Comparison of ENCODE assay signal across 8 mouse cellular contexts in the genomic region with DNA sequence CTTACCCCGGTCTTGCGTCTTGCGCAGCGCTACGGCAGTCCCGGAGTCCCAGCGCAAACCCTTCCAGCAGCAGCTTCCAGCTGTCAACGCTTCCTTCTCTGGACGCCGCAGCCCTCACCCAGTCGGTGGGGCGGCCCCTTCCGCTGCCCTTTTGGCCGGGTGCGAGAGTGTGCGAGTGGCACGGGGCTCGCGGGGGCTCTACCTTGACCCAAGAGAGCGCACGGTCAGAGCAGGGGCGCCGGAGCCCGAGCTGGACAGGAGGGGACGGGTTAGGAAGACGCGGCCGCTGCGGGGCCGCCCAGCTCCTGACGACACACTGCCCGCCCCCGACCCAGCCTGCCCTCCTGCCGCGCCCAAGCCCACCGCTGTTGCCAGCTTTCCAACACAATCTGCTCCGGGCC. TPM values are rescaled to one million over a fixed set of nuclear protein-coding genes. Genes with fewer than 3 reads are reported as not detected.
DNase-seq lines count a peak whose midpoint lies in the region; ATAC-seq and TF ChIP-seq lines count a peak whose summit lies in the region.

No protein-coding gene starts in this region.

- WGBS in forebrain, embryonic 16.5 days: 0% methylated on average over 25 of the region's 37 CpGs
- WGBS in macrophage (ENCODE audit: missing documents): under 1% methylated on average over 37 of the region's 37 CpGs

- in situ Hi-C loops in ES-E14 (cut with MboI; ENCODE audit: low sequenced_read_pairs in 2 of 2, unreplicated experiment in 2 of 2): no loop called here

- peak overlapping the region; percentile 93 for H3K4me2 ChIP-seq in forebrain, embryonic 16.5 days (ENCODE audit: low read length)

- H3K27ac ChIP-seq in ES-E14 (ENCODE audit: insufficient read depth, low read depth, low read length, poor library complexity, severe bottlenecking): 0 out of 2 replicates have a peak overlapping the region, but pooled peaks have one; percentile 23
- no peak overlapping the region for H3K27ac ChIP-seq in forebrain, embryonic 16.5 days (ENCODE audit: low read length)
- H3K27ac ChIP-seq in left cerebral cortex, adult 2 months: peak overlapping the region; percentile 54
- no peak overlapping the region for H3K27ac ChIP-seq in macrophage

- peaks cover 14 to 17% of the 10 kb centered on the region in 2 experiments for H3K4me1 ChIP-seq in ES-E14 (ENCODE audit: control insufficient read depth in 2 of 2, insufficient read depth in 2 of 2, low read length in 2 of 2, poor library complexity in 1 of 2)
- peaks cover 18% of the 10 kb centered on the region for H3K4me1 ChIP-seq in forebrain, embryonic 16.5 days (replicated peaks; ENCODE audit: control insufficient read depth, insufficient read depth, low read length)

- TF ChIP-seq CTCF in left cerebral cortex, adult 2 months (IDR thresholded peaks at IDR 0.05): no peak

- ATAC-seq in cerebellum, adult (ENCODE audit: insufficient number of reproducible peaks, low FRiP score, low TSS enrichment): peak; percentile 50; the same call in 1 of the 2 replicates
- ATAC-seq in forebrain, embryonic 16.5 days: no peak

- H3K79me2 ChIP-seq in macrophage (ENCODE audit: inconsistent target): peaks cover 9% of the 10 kb centered on the region

- H3K36me3 ChIP-seq in ES-E14 (ENCODE audit: control insufficient read depth, insufficient read depth, low read length, poor library complexity, severe bottlenecking): no peaks in the 10 kb centered on the region
- H3K36me3 ChIP-seq in forebrain, embryonic 16.5 days (ENCODE audit: control insufficient read depth, insufficient read depth): no peaks in the 10 kb centered on the region
- H3K36me3 ChIP-seq in macrophage (ENCODE audit: inconsistent target): no peaks in the 10 kb centered on the region

- H3K9me3 ChIP-seq in ES-E14 (ENCODE audit: control insufficient read depth, insufficient read depth, low read depth, low read length): no peaks in the 10 kb centered on the region
- H3K9me3 ChIP-seq in forebrain, embryonic 16.5 days (ENCODE audit: control insufficient read depth, low read length): no peaks in the 10 kb centered on the region

- peak overlapping the region; percentile 80 for H3K9ac ChIP-seq in ES-E14 (ENCODE audit: insufficient read depth, low read depth, low read length, poor library complexity, severe bottlenecking)
- H3K9ac ChIP-seq in forebrain, embryonic 16.5 days (replicated peaks; ENCODE audit: low read depth, low read length): peak overlapping the region; percentile 72

- intact Hi-C loops in heart, postnatal 36 days (cut with DNase I): no loop called here
- intact Hi-C loops in left cerebral cortex, adult 2 months (cut with DNase I): no loop called here

- H3K27me3 ChIP-seq in forebrain, embryonic 16.5 days (replicated peaks; ENCODE audit: control insufficient read depth, insufficient read depth, low read length): peaks cover 18% of the 10 kb centered on the region

- H3K4me3 ChIP-seq in ES-E14 (ENCODE audit: insufficient read depth in 1 of 2, low read depth in 1 of 2, low read length in 2 of 2, poor library complexity in 1 of 2, severe bottlenecking in 1 of 2): peak overlapping the region; percentile 82 to 89
- H3K4me3 ChIP-seq in forebrain, embryonic 16.5 days (replicated peaks; ENCODE audit: low read length): peak overlapping the region; percentile 59
- peak overlapping the region; percentile 83 for H3K4me3 ChIP-seq in left cerebral cortex, adult 2 months
- H3K4me3 ChIP-seq in macrophage (ENCODE audit: inconsistent target): peak overlapping the region; percentile 75

- DNase-seq in ES-E14 (ENCODE audit: low read depth, low spot score): no peak
- peak; percentile 67 to 86 for DNase-seq in heart, postnatal 36 days
- DNase-seq in left cerebral cortex, adult 2 months (ENCODE audit: extremely low spot score in 1 of 2, low spot score in 2 of 2): peak; percentile 44 to 50
- DNase-seq in right cerebral cortex, postnatal 14 days: peak; percentile 28
- DNase-seq in yolk sac, embryonic 10.5 days (ENCODE audit: low spot score): peak; percentile 73

TF ChIP-seq in ES-E14, 5 proteins besides CTCF, POLR2A, EP300 and RAD21:
- no peak for TF ChIP-seq ZC3H11A (IDR thresholded peaks at IDR 0.05; ENCODE audit: borderline replicate concordance, low read depth, low read length)
TF ChIP-seq in ES-E14: peak in this region for 0.

RNA-seq across cellular contexts. Expression of gene Dgka, which starts 0.9 kb away (rescaled TPM):
- 11.9 and 19.3 TPM in 2 replicates for total RNA-seq in ES-E14 (2012; rRNA removed)
- polyA plus RNA-seq in forebrain, embryonic 16.5 days (2015; fragmentation: Nextera tagmentation; extraction: Ambion mirVana): 4.6 and 5.1 TPM in 2 replicates
- total RNA-seq in heart, postnatal 36 days (2021): 10 to 100 TPM; 11.5 to 12.8 TPM
- total RNA-seq in left cerebral cortex, adult 2 months (2021): 1 to 10 TPM; 7.4 to 7.9 TPM
- total RNA-seq in macrophage (2018; cell fraction: chromatin; rRNA removed): 100 to 1,000 TPM in 1 of 26 experiments, 10 to 100 TPM in 17, 1 to 10 TPM in 8; 4.1 to 123 (median 12.0) TPM
- total RNA-seq in macrophage (2018; cell fraction: cytosol; rRNA removed): 1 to 10 TPM; 2.4 to 8.6 (median 4.7) TPM
- total RNA-seq in macrophage (2018; cell fraction: nucleus; rRNA removed): 10 to 100 TPM in 9 of 26 experiments, 1 to 10 TPM in 17; 3.6 to 77.8 (median 8.2) TPM
- 3.4 to 9.7 TPM (median 7.0 TPM) in 3 replicates for polyA plus RNA-seq in macrophage (2018)

RNA-seq across cellular contexts. Expression of gene Pym1, which starts 3.9 kb away (rescaled TPM):
- total RNA-seq in ES-E14 (2012; rRNA removed): 71.7 and 78.6 TPM in 2 replicates
- polyA plus RNA-seq in forebrain, embryonic 16.5 days (2015; fragmentation: Nextera tagmentation; extraction: Ambion mirVana): 37.9 and 43.6 TPM in 2 replicates
- 1 to 10 TPM; 7.8 to 9.7 TPM for total RNA-seq in heart, postnatal 36 days (2021)
- total RNA-seq in left cerebral cortex, adult 2 months (2021): 10 to 100 TPM; 27.1 to 27.8 TPM
- total RNA-seq in macrophage (2018; cell fraction: chromatin; rRNA removed): 10 to 100 TPM in 19 of 26 experiments, 1 to 10 TPM in 7; 4.0 to 21.2 (median 12.8) TPM
- 10 to 100 TPM; 16.7 to 36.5 (median 27.7) TPM for total RNA-seq in macrophage (2018; cell fraction: cytosol; rRNA removed)
- total RNA-seq in macrophage (2018; cell fraction: nucleus; rRNA removed): 10 to 100 TPM in 21 of 26 experiments, 1 to 10 TPM in 5; 7.1 to 28.6 (median 18.6) TPM
- 23.3 to 27.6 TPM (median 27.0 TPM) in 3 replicates for polyA plus RNA-seq in macrophage (2018)

RNA-seq across cellular contexts. Expression of gene Cdk2, which starts 39.0 kb away (rescaled TPM):
- 40.7 and 43.5 TPM in 2 replicates for total RNA-seq in ES-E14 (2012; rRNA removed)
- 29.7 and 37.8 TPM in 2 replicates for polyA plus RNA-seq in forebrain, embryonic 16.5 days (2015; fragmentation: Nextera tagmentation; extraction: Ambion mirVana)
- total RNA-seq in heart, postnatal 36 days (2021): 10 to 100 TPM; 13.8 to 13.9 TPM
- total RNA-seq in left cerebral cortex, adult 2 months (2021): 1 to 10 TPM; 2.2 to 2.6 TPM
- total RNA-seq in macrophage (2018; cell fraction: chromatin; rRNA removed): 10 to 100 TPM; 13.7 to 60.7 (median 35.3) TPM
- 10 to 100 TPM in 25 of 26 experiments, 1 to 10 TPM in 1; 8.9 to 20.8 (median 17.8) TPM for total RNA-seq in macrophage (2018; cell fraction: cytosol; rRNA removed)
- total RNA-seq in macrophage (2018; cell fraction: nucleus; rRNA removed): 10 to 100 TPM; 14.6 to 95.9 (median 30.6) TPM
- 13.4 to 29.6 TPM (median 22.8 TPM) in 3 replicates for polyA plus RNA-seq in macrophage (2018)

RNA-seq across cellular contexts. Expression of gene Pmel, which starts 39.8 kb away (rescaled TPM):
- total RNA-seq in ES-E14 (2012; rRNA removed): 11.4 and 44.2 TPM in 2 replicates
- polyA plus RNA-seq in forebrain, embryonic 16.5 days (2015; fragmentation: Nextera tagmentation; extraction: Ambion mirVana): 0.14 and 0.25 TPM in 2 replicates
- under 1 TPM; 0.46 to 0.50 TPM for total RNA-seq in heart, postnatal 36 days (2021)
- under 1 TPM; 0.36 to 0.75 TPM for total RNA-seq in left cerebral cortex, adult 2 months (2021)
- under 1 TPM in 2 of 26 experiments, not detected in 24; 0.41 to 0.51 TPM for total RNA-seq in macrophage (2018; cell fraction: chromatin; rRNA removed)
- total RNA-seq in macrophage (2018; cell fraction: cytosol; rRNA removed): under 1 TPM; 0.17 to 0.88 (median 0.39) TPM
- 1 to 10 TPM in 4 of 26 experiments, under 1 TPM in 9, not detected in 13; 0.28 to 2.2 (median 0.64) TPM for total RNA-seq in macrophage (2018; cell fraction: nucleus; rRNA removed)
- 0.29 to 0.67 TPM (median 0.53 TPM) in 3 replicates for polyA plus RNA-seq in macrophage (2018)

RNA-seq across cellular contexts. Expression of gene Mmp19, which starts 46.9 kb away (rescaled TPM):
- 0.37 and 0.94 TPM in 2 replicates for total RNA-seq in ES-E14 (2012; rRNA removed)
- 0.54 and 0.73 TPM in 2 replicates for polyA plus RNA-seq in forebrain, embryonic 16.5 days (2015; fragmentation: Nextera tagmentation; extraction: Ambion mirVana)
- 1 to 10 TPM; 3.5 to 4.0 TPM for total RNA-seq in heart, postnatal 36 days (2021)
- total RNA-seq in left cerebral cortex, adult 2 months (2021): under 1 TPM; 0.48 to 0.63 TPM
- total RNA-seq in macrophage (2018; cell fraction: chromatin; rRNA removed): 10 to 100 TPM in 10 of 26 experiments, 1 to 10 TPM in 16; 1.3 to 18.5 (median 5.8) TPM
- 10 to 100 TPM in 25 of 26 experiments, 1 to 10 TPM in 1; 9.9 to 28.2 (median 20.1) TPM for total RNA-seq in macrophage (2018; cell fraction: cytosol; rRNA removed)
- total RNA-seq in macrophage (2018; cell fraction: nucleus; rRNA removed): 10 to 100 TPM in 23 of 26 experiments, 1 to 10 TPM in 3; 6.9 to 29.4 (median 14.7) TPM
- 18.7 to 24.6 TPM (median 21.3 TPM) in 3 replicates for polyA plus RNA-seq in macrophage (2018)

Comparison
In these comparisons a context has a peak if more than half of its experiments do, and no peak if none do; other contexts are left out.
1. H3K27ac ChIP-seq: peak in ES-E14 (single experiment) and left cerebral cortex, adult 2 months (single experiment); none in forebrain, embryonic 16.5 days (single experiment) and macrophage (single experiment).
2. RNA of gene Cdk2, which starts 39.0 kb away (total RNA-seq): 40.7 to 43.5 TPM in ES-E14 and 13.8 to 13.9 TPM in heart, postnatal 36 days; 2.2 to 2.6 TPM in left cerebral cortex, adult 2 months; every median in the first group is over 4 times any median in the second.
3. Peak in every context shown above with its lines, with median percentiles within 50 percentile points of each other: H3K4me3 ChIP-seq.